In genomic region chr11:48850240-48850639, GRCm38 (mm10) we compare ENCODE assay signal across 14 mouse cellular contexts. TPM values are rescaled to one million over a fixed set of nuclear protein-coding genes. Genes with fewer than 3 reads are reported as not detected.
"Had no signal": no experiment of that assay in that cellular context is flagged by ENCODE, and none has a peak within 500 bp of the region (broad histone marks: within the 10 kb centered on the region; RNA-seq: fewer than 3 reads in every experiment).

No protein-coding gene starts in this region.

- DNase-seq: kidney, adult 9 months; kidney, postnatal 36 days; layer of hippocampus, adult 9-11 months; layer of hippocampus, postnatal 36 days; lung, postnatal 4 days; right cerebral cortex, adult 18-20 months; right cerebral cortex, postnatal 25 days; thymus, postnatal 4 days had no signal

- H3K27me3 ChIP-seq: limb, embryonic 15.5 days had no signal

- H3K36me3 ChIP-seq: limb, embryonic 15.5 days; liver, embryonic 12.5 days; midbrain, embryonic 12.5 days; neural tube, embryonic 15.5 days had no signal

- ATAC-seq: liver, embryonic 12.5 days had no signal

- H3K9me3 ChIP-seq: limb, embryonic 15.5 days; liver, embryonic 12.5 days; midbrain, embryonic 12.5 days; neural tube, embryonic 15.5 days had no signal

- H3K4me2 ChIP-seq: limb, embryonic 15.5 days; midbrain, embryonic 12.5 days; neural tube, embryonic 15.5 days had no signal

- H3K9ac ChIP-seq: limb, embryonic 15.5 days; liver, embryonic 12.5 days; midbrain, embryonic 12.5 days; neural tube, embryonic 15.5 days had no signal

- H3K4me3 ChIP-seq: limb, embryonic 15.5 days; liver, embryonic 12.5 days; midbrain, embryonic 12.5 days; myocyte; neural tube, embryonic 15.5 days had no signal

- H3K27ac ChIP-seq: kidney, postnatal 0 days; limb, embryonic 15.5 days; liver, embryonic 12.5 days; midbrain, embryonic 12.5 days; neural tube, embryonic 15.5 days had no signal

RNA-seq across cellular contexts. Expression of gene Trim7, which starts 24.3 kb away (rescaled TPM):
- polyA plus RNA-seq: liver, embryonic 12.5 days had no signal
